Mouse (Mus musculus) thymus, postnatal 10 days (tissue): ENCODE measurements around the gene Maoa.

Experiments used
- DNase-seq, 2 experiments: peaks; one replicate each; pipeline ENCODE4 v3.0.0; 2021; ENCODE audit warnings: low spot score in 2 of 2

Maoa gene

GRCm38 (mm10) chrX:16619034-16619929 lies at the start of gene Maoa:
Maoa (plus strand) TSS chrX:16619698.
- peak; percentile 9 to 21 for DNase-seq

GRCm38 (mm10) chrX:16618225-16619033 lies 1.1 kb upstream of the Maoa start:
- DNase-seq = peak; percentile 77 to 82

- no peak for DNase-seq
These were observed 37.0 kb downstream of the Maoa start for GRCm38 (mm10) chrX:16656511-16656910.

DNA sequence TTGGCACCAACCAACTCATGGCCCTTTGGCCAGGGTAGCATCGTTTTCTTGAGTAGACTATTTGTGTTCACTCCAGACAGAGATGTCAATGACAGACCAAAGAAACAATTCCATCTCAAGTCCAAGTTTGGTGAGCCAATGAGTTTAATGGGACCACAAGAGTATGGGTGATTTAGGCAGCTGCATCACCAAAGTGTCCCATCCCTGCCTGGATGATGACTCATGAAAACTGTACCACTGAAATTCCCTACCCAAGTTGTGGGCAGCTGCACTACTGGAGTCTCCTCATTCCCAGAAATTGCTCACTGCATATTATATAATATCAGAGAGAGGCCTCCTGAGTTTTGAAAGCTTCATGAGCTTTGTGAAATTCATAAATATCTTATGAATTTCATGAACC lies 86.6 kb downstream of the Maoa start:
- no peak for DNase-seq

- DNase-seq = no peak
These were observed 94.5 kb downstream of the Maoa start for GRCm38 (mm10) chrX:16714033-16714432.
